Mouse (Mus musculus) c-Kit-negative CD71-positive TER-119-positive erythroid progenitor cells, embryonic 14.5 days (primary cell): ENCODE data around the gene Impdh2.
A peak's percentile ranks its signal among the peaks of the same experiment; 100 is the strongest.

Source experiments
- DNase-seq: peaks from one replicate; pipeline ENCODE4 v3.0.0-alpha.2; 2013; ENCODE audit warnings: low read depth, low spot score

Impdh2 gene

DNA sequence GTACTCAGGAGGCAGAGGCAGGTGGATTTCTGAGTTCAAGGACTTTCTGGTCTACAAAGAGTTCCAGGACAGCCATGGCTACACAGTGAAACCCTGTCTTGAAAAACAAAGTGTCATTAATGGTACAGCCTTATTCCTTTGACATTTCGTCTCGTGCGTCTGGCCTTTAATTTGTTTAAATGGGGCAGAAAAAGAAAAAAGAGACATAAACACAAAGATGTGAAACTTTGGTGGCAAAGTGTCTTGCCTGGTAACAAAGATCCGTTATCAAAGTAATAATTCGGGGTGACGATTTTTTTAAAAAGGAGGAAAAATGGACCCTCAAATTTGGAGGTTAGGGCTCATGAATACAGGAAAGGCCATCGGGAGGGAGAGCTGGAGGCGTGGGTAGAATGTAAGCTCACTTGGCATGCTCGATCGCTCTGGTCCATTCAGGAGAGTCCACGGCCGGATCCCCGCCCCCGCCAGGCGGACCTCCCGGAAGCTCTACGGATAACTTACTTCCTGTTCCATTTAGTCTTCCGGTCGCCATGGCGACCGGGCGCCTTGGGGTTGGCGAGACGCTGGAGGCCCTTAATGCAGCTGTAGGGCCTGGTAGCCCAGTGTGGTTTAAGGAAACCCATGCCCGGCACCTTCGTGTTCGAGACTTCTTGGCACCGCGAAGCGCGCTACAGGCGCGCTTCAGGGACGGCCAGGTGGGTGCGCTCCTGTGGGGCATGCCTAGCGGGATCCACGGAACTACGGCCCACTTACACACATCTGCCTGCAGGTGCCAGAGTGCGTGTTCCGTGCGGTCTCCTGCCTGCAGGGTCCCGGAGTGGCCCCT is 9.5 kb downstream of the Impdh2 start, which contains the start of gene Dalrd3:
TSS of gene Dalrd3 (plus strand) at position 506 of the 826 bp plus-strand sequence.
- peak; percentile 78 for DNase-seq

GRCm38 (mm10) chr9:108570207-108570896 is 10.3 kb downstream of the Impdh2 start:
- DNase-seq: peak; percentile 65

- DNase-seq: no peak
Observed at GRCm38 (mm10) chr9:108571401-108571973, 11.4 kb downstream of the Impdh2 start.

- no peak for DNase-seq
Observed at GRCm38 (mm10) chr9:108572321-108572720, 12.2 kb downstream of the Impdh2 start.

GRCm38 (mm10) chr9:108573774-108574690 is 13.9 kb downstream of the Impdh2 start:
- no peak for DNase-seq

GRCm38 (mm10) chr9:108574921-108575320 is 14.8 kb downstream of the Impdh2 start:
- DNase-seq: no peak

DNA sequence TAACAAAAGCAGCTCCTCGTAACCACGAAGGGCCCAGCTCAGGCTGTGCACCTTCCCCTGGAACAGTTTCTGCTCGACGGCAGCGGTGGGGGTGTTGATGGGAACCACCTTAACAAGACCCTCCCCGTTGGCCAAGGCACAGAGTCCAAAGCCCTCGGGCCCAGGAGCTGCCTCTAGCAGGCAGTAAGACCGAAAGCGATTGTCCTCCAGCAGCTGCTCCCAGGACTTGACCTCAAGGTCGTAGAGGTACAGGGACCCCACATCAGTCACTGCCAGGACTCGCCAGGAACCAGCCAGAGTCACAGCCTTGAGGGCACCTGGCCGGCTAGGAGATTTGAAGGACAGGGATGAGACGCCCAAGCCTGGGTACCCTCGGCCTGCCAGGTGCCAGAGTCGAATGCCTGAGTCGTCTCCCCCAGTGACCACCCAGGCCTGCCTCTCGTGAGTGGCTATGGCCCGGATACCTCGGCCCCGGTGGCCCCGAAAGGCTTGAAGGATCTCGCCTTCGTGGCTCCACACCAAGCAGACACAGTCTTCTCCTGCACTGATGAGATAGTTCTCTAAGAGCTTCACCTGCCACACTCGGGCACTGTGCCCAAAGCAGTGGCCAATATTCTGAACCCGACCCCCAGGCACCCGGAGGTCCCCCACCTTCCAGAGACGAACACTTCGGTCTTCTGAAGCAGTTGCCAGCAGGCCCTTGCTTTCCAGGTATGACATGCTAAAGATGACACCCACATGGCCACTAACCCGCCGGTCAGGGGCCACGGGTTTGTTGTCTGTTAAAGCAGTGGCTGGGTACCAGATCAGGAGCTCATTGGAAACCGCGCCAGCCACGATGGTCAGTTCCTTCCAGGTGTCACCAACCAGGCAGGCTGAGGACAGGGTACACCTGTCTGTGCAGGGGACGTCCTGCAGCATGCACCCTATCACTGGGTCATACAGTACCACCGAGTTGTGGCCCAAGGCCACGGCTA is 15.5 kb downstream of the Impdh2 start:
- DNase-seq: no peak

DNA sequence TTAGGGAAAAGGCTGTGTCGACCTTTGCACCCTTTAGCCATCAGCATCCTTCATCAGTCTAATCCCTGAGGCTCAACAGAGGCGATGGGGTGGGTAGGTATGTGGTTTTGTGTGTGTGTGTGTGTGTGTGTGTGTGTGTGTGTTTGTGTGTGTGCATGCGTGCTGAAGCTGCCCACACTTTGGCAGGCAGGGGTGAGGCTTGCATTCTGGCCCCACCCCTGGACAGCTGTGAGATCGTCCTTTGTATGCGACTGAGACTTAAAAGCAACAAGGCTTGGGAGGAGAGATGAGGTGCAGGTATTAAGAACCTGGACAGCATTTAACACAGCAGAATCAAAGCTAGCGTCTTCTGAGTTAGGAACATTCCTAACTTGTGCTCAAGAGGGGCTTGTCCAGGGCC is 16.9 kb downstream of the Impdh2 start:
- no peak for DNase-seq

GRCm38 (mm10) chr9:108577934-108578544 is 18.0 kb downstream of the Impdh2 start:
- no peak for DNase-seq

- DNase-seq: peak; percentile 33
Observed at GRCm38 (mm10) chr9:108578545-108579343, 18.7 kb downstream of the Impdh2 start, which contains the start of gene Wdr6. TSS of gene Wdr6 (minus strand) at chr9:108578739.

DNA sequence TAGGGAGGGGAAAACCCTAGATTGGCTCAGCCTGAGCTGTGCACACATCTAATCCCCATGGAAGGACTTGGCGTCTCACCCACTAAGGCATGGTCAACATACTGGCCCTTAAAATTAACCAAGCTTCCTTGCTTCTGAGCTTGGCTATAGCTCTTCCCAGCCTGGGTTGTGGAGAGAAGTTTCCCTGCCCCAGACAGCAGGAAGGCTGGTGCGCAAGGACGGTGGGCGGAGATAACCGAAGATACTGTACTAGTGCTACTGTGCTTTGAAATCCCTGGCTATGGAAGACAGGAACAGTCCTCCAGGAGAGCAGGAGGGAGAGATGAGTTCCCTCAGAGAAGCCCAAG is 19.2 kb downstream of the Impdh2 start:
- no peak for DNase-seq

- no peak for DNase-seq
Observed at GRCm38 (mm10) chr9:108587571-108588180, 27.6 kb downstream of the Impdh2 start.

- DNase-seq: no peak
Observed at GRCm38 (mm10) chr9:108589229-108589628, 29.1 kb downstream of the Impdh2 start.

GRCm38 (mm10) chr9:108591462-108591861 is 31.4 kb downstream of the Impdh2 start:
- DNase-seq: no peak

- no peak for DNase-seq
Observed at GRCm38 (mm10) chr9:108594354-108594753, 34.3 kb downstream of the Impdh2 start.

DNA sequence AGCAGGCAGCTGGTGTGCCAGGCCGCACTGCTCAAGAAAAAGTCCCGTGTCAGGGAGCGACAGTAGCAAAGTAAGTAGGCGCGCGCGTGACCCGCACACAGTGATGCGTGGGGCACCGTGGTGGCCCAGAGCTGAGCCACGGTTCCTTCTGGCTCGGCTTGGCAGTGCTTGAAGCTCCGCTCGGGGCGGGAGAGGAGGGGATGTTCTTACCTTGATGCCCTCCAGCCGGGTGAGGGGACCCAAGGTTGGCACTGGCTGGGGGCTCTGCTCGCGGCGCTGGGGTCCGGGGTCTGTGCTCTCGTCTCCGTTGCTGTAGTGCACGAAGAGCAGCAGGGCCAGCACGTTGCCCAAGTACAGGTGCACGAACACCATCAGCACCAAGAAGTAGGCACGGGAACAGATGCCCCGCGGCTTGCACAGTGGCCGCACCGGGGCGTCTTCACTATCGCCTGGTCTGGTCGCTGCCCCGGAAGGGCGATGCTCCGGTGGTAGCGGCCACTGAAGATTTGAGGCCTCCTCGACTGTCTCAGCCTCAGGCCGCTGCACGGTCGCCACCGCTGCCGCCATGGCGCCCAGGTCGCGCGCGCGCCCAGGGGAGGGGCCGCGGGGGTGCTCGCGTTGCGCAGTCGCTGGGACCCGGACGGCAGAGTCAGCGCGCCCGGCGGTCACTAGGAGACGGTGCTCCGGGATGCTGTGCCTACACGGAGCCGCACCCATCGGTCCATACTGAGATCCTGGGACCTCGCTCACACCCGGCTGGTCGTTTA is 37.1 kb downstream of the Impdh2 start, which contains the start of gene P4htm:
TSS of gene P4htm (minus strand) at position 670 of the 767 bp plus-strand sequence.
- DNase-seq: no peak

DNA sequence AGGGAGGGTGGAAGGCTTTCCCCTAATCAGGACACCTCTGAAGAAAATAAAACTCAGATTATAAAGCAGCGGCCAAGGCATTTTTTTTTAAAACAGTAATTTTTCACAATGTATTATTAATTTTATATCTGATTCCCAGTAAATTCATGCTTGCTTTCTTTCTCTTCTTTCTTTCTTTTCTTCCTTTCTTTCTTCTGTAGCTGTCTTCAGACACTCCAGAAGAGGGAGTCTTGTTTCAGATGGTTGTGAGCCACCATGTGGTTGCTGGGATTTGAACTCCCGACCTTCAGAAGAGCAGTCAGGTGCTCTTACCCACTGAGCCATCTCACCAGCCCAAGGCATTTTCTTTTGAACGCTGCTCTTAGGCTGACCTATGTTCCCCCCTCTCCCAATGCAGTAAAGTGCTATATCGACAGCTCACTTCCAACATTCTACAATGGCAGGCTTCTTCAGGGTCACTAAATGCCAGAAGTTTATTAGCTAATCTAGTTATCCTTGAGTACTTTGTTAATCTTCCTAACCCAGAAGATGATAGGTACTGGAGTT is 39.0 kb downstream of the Impdh2 start:
- DNase-seq: no peak
